Mouse (Mus musculus): ENCODE measurements around the gene Ttc19. TPM values are rescaled to one million over a fixed set of nuclear protein-coding genes. Genes with fewer than 3 reads are reported as not detected.
"Not testable (repeated sequence)": the region's sequence is repeated elsewhere in the genome, so short reads cannot be mapped to it uniquely, and the experiment has no call there.

Ttc19 gene
- polyA plus RNA-seq, 1 experiment from 2014 or later = 17.8 TPM

GRCm38 (mm10) chr11:62366879-62367278, 85.6 kb downstream of the Ttc19 start:
- 89% methylated on average over 6 of the region's 6 CpGs for WGBS
- H3K4me3 ChIP-seq (replicated peaks) = no peak overlapping the region
- no peak overlapping the region for H3K9ac ChIP-seq
- no peak overlapping the region for H3K4me2 ChIP-seq (replicated peaks)
- peaks cover 4% of the 10 kb centered on the region; the same call in 1 of the 2 replicates for H3K36me3 ChIP-seq
- ATAC-seq = no peak
- H3K4me1 ChIP-seq (replicated peaks) = no peaks in the 10 kb centered on the region
- no peaks in the 10 kb centered on the region for H3K27me3 ChIP-seq (replicated peaks)
- H3K27ac ChIP-seq = no peak overlapping the region
- no peaks in the 10 kb centered on the region for H3K9me3 ChIP-seq

DNA sequence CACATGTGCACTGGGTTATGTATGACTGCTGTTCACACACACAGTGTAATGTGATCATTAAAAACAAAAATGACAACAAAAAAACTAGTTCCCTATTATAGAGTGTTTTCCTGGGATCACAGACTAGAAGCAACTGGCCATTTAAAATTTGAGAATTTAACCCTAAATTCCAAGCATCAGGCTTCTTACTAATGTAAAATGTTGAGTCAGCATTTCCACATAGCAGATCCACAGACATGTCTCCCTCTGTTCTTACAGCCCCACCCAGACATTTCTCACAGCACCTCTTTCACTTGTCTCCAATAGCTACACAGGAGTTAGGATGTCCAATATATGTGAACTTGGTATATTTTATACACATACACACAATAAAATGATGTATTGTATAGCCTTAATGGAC, 88.7 kb downstream of the Ttc19 start:
- Histone ChIP-seq H3K9me3 (no peaks in the 10 kb centered on the region), H3K9ac (no peak overlapping the region), H3K4me3 (replicated peaks) (no peak overlapping the region), H3K36me3 (peaks cover 8% of the 10 kb centered on the region), H3K27me3 (replicated peaks) (no peaks in the 10 kb centered on the region), H3K4me1 (replicated peaks) (no peaks in the 10 kb centered on the region), H3K4me2 (replicated peaks) (no peak overlapping the region), H3K27ac (no peak overlapping the region)
- no peak for ATAC-seq

- ATAC-seq = no peak
- Histone ChIP-seq H3K9ac (no peak overlapping the region), H3K9me3 (no peaks in the 10 kb centered on the region), H3K4me2 (replicated peaks) (no peak overlapping the region), H3K36me3 (peaks cover 8% of the 10 kb centered on the region), H3K4me1 (replicated peaks) (no peaks in the 10 kb centered on the region), H3K27ac (no peak overlapping the region), H3K4me3 (replicated peaks) (no peak overlapping the region), H3K27me3 (replicated peaks) (no peaks in the 10 kb centered on the region)
- 86% methylated on average over 2 of the region's 2 CpGs for WGBS
These were observed 90.5 kb downstream of the Ttc19 start for GRCm38 (mm10) chr11:62371776-62372175.

DNA sequence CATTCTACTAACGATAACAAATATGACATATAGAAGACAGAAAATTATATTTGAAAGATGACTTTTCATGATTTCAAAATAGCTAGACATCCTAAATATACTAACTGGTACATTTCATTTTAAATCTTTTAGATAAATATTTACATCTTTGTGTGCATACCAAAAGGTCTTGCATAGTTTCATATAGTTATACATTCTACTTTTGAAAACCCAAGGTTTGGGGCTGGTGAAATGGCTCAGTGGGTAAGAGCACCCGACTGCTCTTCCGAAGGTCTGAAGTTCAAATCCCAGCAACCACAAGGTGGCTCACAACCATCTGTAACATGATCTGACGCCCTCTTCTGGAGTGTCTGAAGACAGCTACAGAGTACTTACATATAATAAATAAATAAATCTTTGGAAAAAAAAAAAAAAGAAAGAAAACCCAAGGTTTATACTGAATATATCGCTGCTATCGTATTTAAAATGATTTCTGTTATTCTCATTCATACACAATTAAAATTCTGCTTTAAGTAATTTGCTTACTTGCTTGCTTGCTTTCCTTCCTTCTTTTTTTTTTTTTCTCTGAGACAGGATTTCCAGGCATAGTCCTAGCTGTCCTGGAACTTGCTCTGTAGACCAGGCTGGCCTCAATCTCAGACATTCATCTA, 96.1 kb downstream of the Ttc19 start:
- 81% methylated on average over 6 of the region's 6 CpGs for WGBS
- ATAC-seq = not testable (repeated sequence)

More for the DNA sequence above, 96.1 kb downstream of the Ttc19 start:
- not testable (repeated sequence) for H3K9me3 ChIP-seq; H3K27me3 ChIP-seq (replicated peaks); H3K4me1 ChIP-seq (replicated peaks); H3K27ac ChIP-seq; H3K9ac ChIP-seq; H3K4me2 ChIP-seq (replicated peaks); H3K4me3 ChIP-seq (replicated peaks)
- H3K36me3 ChIP-seq = peaks cover 16% of the 10 kb centered on the region

Other genes with a start within 250 kb of the Ttc19 start
- gene Adora2b, start 32.5 kb upstream of the Ttc19 start, polyA plus RNA-seq (2015; fragmentation: Nextera tagmentation; extraction: Ambion mirVana) = 6.9 and 7.0 TPM in 2 replicates
- 24.4 and 24.5 TPM in 2 replicates for gene Zswim7, start 98 bp upstream of the Ttc19 start, polyA plus RNA-seq (2015; fragmentation: Nextera tagmentation; extraction: Ambion mirVana)
- gene Pigl, start 177.0 kb downstream of the Ttc19 start, polyA plus RNA-seq (2015; fragmentation: Nextera tagmentation; extraction: Ambion mirVana) = 11.6 and 11.8 TPM in 2 replicates
- 134 and 141 TPM in 2 replicates for gene Ncor1, start 177.1 kb downstream of the Ttc19 start, polyA plus RNA-seq (2015; fragmentation: Nextera tagmentation; extraction: Ambion mirVana)